Mouse (Mus musculus) MEL (cell line): ENCODE results near the gene Nxph3. TPM values are rescaled to one million over a fixed set of nuclear protein-coding genes. Genes with fewer than 3 reads are reported as not detected.

Experiments
- DNase-seq: peaks from one replicate; pipeline ENCODE4 v3.0.0; 2011; ENCODE audit warnings: low read depth, low spot score
- H3K27ac ChIP-seq: 2 replicates; pipeline ENCODE4 v1.5.1; 2012; ENCODE audit warnings: low read depth, mild to moderate bottlenecking, control low read depth, low read length, moderate library complexity; ENCODE audit not compliant: control insufficient read depth
- H3K27me3 ChIP-seq, 2 experiments: fragments of 150-350 bp in 1 of 2; sonication (generic) in 1 of 2; 2 replicates each; pipeline ENCODE4 v1.6.1; 2012; ENCODE audit warnings: low read length in 2 of 2, mild to moderate bottlenecking in 2 of 2, improper control_type of control experiment in 1 of 2, moderate library complexity in 1 of 2; ENCODE audit not compliant: insufficient read depth in 2 of 2, control insufficient read depth in 1 of 2
- H3K36me3 ChIP-seq, 2 experiments: 2 replicates each; pipeline ENCODE4 v1.6.1; 2012 to 2014; ENCODE audit warnings: low read length in 2 of 2, improper control_type of control experiment in 1 of 2, inconsistent platforms in 1 of 2, mild to moderate bottlenecking in 1 of 2; ENCODE audit not compliant: insufficient read depth in 2 of 2, control insufficient read depth in 1 of 2
- H3K4me1 ChIP-seq, 2 experiments: fragments of 150-350 bp in 1 of 2; sonication (generic) in 1 of 2; 2 replicates each; pipeline ENCODE4 v1.6.1; 2012; ENCODE audit warnings: low read length in 2 of 2, improper control_type of control experiment in 1 of 2, mild to moderate bottlenecking in 1 of 2; ENCODE audit not compliant: insufficient read depth in 2 of 2, control insufficient read depth in 1 of 2
- H3K4me3 ChIP-seq, 2 experiments: fragments of 150-350 bp in 1 of 2; sonication (generic) in 1 of 2; 2 replicates each; pipeline ENCODE4 v1.5.1; 2012; ENCODE audit warnings: low read depth in 2 of 2, low read length in 2 of 2, mild to moderate bottlenecking in 2 of 2, moderate library complexity in 2 of 2, control low read depth in 1 of 2, improper control_type of control experiment in 1 of 2; ENCODE audit not compliant: control insufficient read depth in 1 of 2, insufficient read depth in 1 of 2
- H3K79me2 ChIP-seq: 2 replicates; pipeline ENCODE4 v1.6.1; 2012; ENCODE audit warnings: mild to moderate bottlenecking, low read length, moderate library complexity; ENCODE audit not compliant: control insufficient read depth, poor library complexity, insufficient read depth
- H3K9ac ChIP-seq: 2 replicates; pipeline ENCODE4 v1.6.1; 2012; ENCODE audit warnings: low read depth, mild to moderate bottlenecking, control low read depth, low read length, moderate library complexity; ENCODE audit not compliant: control insufficient read depth, poor library complexity, severe bottlenecking
- H3K9me3 ChIP-seq: fragments of 150-350 bp; sonication (generic); replicated peaks from 2 replicates; pipeline ENCODE4 v1.6.1; 2012; ENCODE audit warnings: mild to moderate bottlenecking, low read length, improper control_type of control experiment, moderate library complexity; ENCODE audit not compliant: insufficient read depth
- BHLHE40 ChIP-seq: IDR thresholded peaks from 2 replicates; pipeline ENCODE4 v1.6.1; 2012; ENCODE audit warnings: low read depth, mild to moderate bottlenecking, inconsistent platforms, low read length, improper control_type of control experiment, borderline replicate concordance
- CHD1 ChIP-seq: IDR thresholded peaks from 2 replicates; pipeline ENCODE4 v1.6.1; 2012; ENCODE audit warnings: low read depth, mild to moderate bottlenecking, inconsistent platforms, low read length, improper control_type of control experiment
- ELF1 ChIP-seq: IDR thresholded peaks from 2 replicates; pipeline ENCODE4 v1.6.1; 2014; ENCODE audit warnings: low read depth, mild to moderate bottlenecking, inconsistent platforms, low read length, improper control_type of control experiment, moderate library complexity
- ETS1 ChIP-seq: IDR thresholded peaks from 2 replicates; pipeline ENCODE4 v1.6.1; 2012; ENCODE audit warnings: low read depth, mild to moderate bottlenecking, inconsistent platforms, low read length, improper control_type of control experiment, moderate library complexity
- GABPA ChIP-seq: IDR thresholded peaks from 2 replicates; pipeline ENCODE4 v1.6.1; 2012; ENCODE audit warnings: low read depth, mild to moderate bottlenecking, inconsistent platforms, low read length, improper control_type of control experiment, moderate library complexity
- GATA1 ChIP-seq: IDR thresholded peaks from 2 replicates; pipeline ENCODE4 v1.6.1; 2011; ENCODE audit warnings: low read depth, low read length, improper control_type of control experiment
- HCFC1 ChIP-seq: IDR thresholded peaks from 2 replicates; pipeline ENCODE4 v1.6.1; 2012; ENCODE audit warnings: low read depth, mild to moderate bottlenecking, inconsistent platforms, low read length, improper control_type of control experiment, moderate library complexity
- KAT2A ChIP-seq: conservative IDR thresholded peaks from 2 replicates; pipeline ENCODE4 v1.6.1; 2012; ENCODE audit warnings: low read depth, low read length, improper control_type of control experiment, inconsistent platforms
- MAFK ChIP-seq: IDR thresholded peaks from 2 replicates; pipeline ENCODE4 v1.6.1; 2011; ENCODE audit warnings: low read depth, mild to moderate bottlenecking, low read length, improper control_type of control experiment, borderline replicate concordance
- MAX ChIP-seq: IDR thresholded peaks from 2 replicates; pipeline ENCODE4 v1.6.1; 2011; ENCODE audit warnings: low read length, improper control_type of control experiment
- MAZ ChIP-seq: IDR thresholded peaks from 2 replicates; pipeline ENCODE4 v1.6.1; 2012; ENCODE audit warnings: low read depth, mild to moderate bottlenecking, inconsistent platforms, low read length, improper control_type of control experiment
- MXI1 ChIP-seq: IDR thresholded peaks from 2 replicates; pipeline ENCODE4 v1.6.1; 2011; ENCODE audit warnings: mild to moderate bottlenecking, low read depth, low read length, improper control_type of control experiment
- MYC ChIP-seq: IDR thresholded peaks from 2 replicates; pipeline ENCODE4 v1.6.1; 2011; ENCODE audit warnings: low read depth, mild to moderate bottlenecking, low read length, improper control_type of control experiment, moderate library complexity
- NELFE ChIP-seq: IDR thresholded peaks from 2 replicates; pipeline ENCODE4 v1.6.1; 2011; ENCODE audit warnings: low read depth, low read length, improper control_type of control experiment
- POLR2AphosphoS2 ChIP-seq: IDR thresholded peaks from 2 replicates; pipeline ENCODE4 v1.6.1; 2011; ENCODE audit warnings: low read length, improper control_type of control experiment
- RAD21 ChIP-seq: IDR thresholded peaks from 2 replicates; pipeline ENCODE4 v1.6.1; 2011; ENCODE audit warnings: mild to moderate bottlenecking, low read depth, low read length, improper control_type of control experiment
- SIN3A ChIP-seq: IDR thresholded peaks from 2 replicates; pipeline ENCODE4 v1.6.1; 2012; ENCODE audit warnings: low read length, improper control_type of control experiment, inconsistent platforms
- SMC3 ChIP-seq: IDR thresholded peaks from 2 replicates; pipeline ENCODE4 v1.6.1; 2011; ENCODE audit warnings: low read depth, low read length, improper control_type of control experiment
- TAL1 ChIP-seq: IDR thresholded peaks from 2 replicates; pipeline ENCODE4 v1.6.1; 2012; ENCODE audit warnings: mild to moderate bottlenecking, inconsistent platforms, low read length, moderate library complexity, mixed read lengths
- TBP ChIP-seq: IDR thresholded peaks from 2 replicates; pipeline ENCODE4 v1.8.0; 2011; ENCODE audit warnings: low read depth, low read length, improper control_type of control experiment
- TCF12 ChIP-seq: IDR thresholded peaks from 2 replicates; pipeline ENCODE4 v1.6.1; 2014; ENCODE audit warnings: low read depth, mild to moderate bottlenecking, inconsistent platforms, low read length, improper control_type of control experiment, moderate library complexity
- USF1 ChIP-seq: IDR thresholded peaks from 2 replicates; pipeline ENCODE4 v1.6.1; 2014; ENCODE audit warnings: low read depth, mild to moderate bottlenecking, inconsistent platforms, low read length, improper control_type of control experiment, moderate library complexity
- ZMIZ1 ChIP-seq: IDR thresholded peaks from 2 replicates; pipeline ENCODE4 v1.6.1; 2012; ENCODE audit warnings: low read depth, mild to moderate bottlenecking, inconsistent platforms, low read length, improper control_type of control experiment, moderate library complexity
- ZNF384 ChIP-seq: IDR thresholded peaks from 2 replicates; pipeline ENCODE4 v1.6.1; 2012; ENCODE audit warnings: low read depth, mild to moderate bottlenecking, inconsistent platforms, low read length, improper control_type of control experiment
- polyA plus RNA-seq, 2 experiments: library from polyadenylated mRNA; stranded (reverse) in 1 of 2; unstranded in 1 of 2; fragments of >175 nt in 1 of 2; fragments of >200 nt in 1 of 2; gene quantifications; 2 replicates each; pipeline versions ENCODE4 v1.2.1 to v1.2.4; 2012; ENCODE audit warnings: low replicate concordance in 2 of 2, low read depth in 1 of 2; ENCODE audit not compliant: insufficient read length in 2 of 2, insufficient read depth in 1 of 2, missing spikeins in 1 of 2
- total RNA-seq: library from RNA; depleted of rRNA; stranded (reverse); fragments of 300-350 nt; gene quantifications from 2 replicates; pipeline ENCODE4 v1.2.3, GENCODE M21; 2012

Gene Nxph3
- total and polyA plus RNA-seq, 3 experiments: not detected

GRCm38 (mm10) chr11:95544546-95545327, 30.4 kb upstream of the Nxph3 start:
- H3K9me3 ChIP-seq: no peaks in the 10 kb centered on the region
- peaks cover 8% of the 10 kb centered on the region in 2 experiments; a peak in 3 of 4 replicates for H3K27me3 ChIP-seq
- H3K4me1 ChIP-seq: peaks cover 0 to 5% of the 10 kb centered on the region in 2 experiments; a peak in 1 of 4 replicates
- no peak for DNase-seq
- H3K4me3 ChIP-seq: no peak overlapping the region
- H3K36me3 ChIP-seq: no peaks in the 10 kb centered on the region
- no peaks in the 10 kb centered on the region for H3K79me2 ChIP-seq
- H3K9ac ChIP-seq: no peak overlapping the region
- TF ChIP-seq MAZ (no peak), GATA1 (no peak), TCF12 (no peak), POLR2AphosphoS2 (no peak), SIN3A (no peak), MYC (no peak), RAD21 (no peak), USF1 (no peak), ELF1 (no peak), CHD1 (no peak), MAX (no peak), MAFK (no peak), HCFC1 (no peak), TBP (no peak), BHLHE40 (no peak), ZMIZ1 (no peak), MXI1 (no peak)
- no peak overlapping the region for H3K27ac ChIP-seq

GRCm38 (mm10) chr11:95540637-95541385, 26.4 kb upstream of the Nxph3 start:
- Histone ChIP-seq H3K79me2 (no peaks in the 10 kb centered on the region), H3K36me3 (no peaks in the 10 kb centered on the region), H3K9ac (no peak overlapping the region), H3K4me3 (no peak overlapping the region), H3K9me3 (no peaks in the 10 kb centered on the region), H3K27me3 (peaks cover 2 to 3% of the 10 kb centered on the region in 2 experiments; a peak in 2 of 4 replicates), H3K4me1 (peaks cover 0 to 5% of the 10 kb centered on the region in 2 experiments; a peak in 1 of 4 replicates), H3K27ac (no peak overlapping the region)
- TF ChIP-seq ETS1 (no peak), TAL1 (no peak), MAZ (no peak), NELFE (no peak), GABPA (no peak), MXI1 (no peak), KAT2A (no peak), POLR2AphosphoS2 (no peak), ZNF384 (no peak), SMC3 (no peak), ELF1 (no peak)
- DNase-seq: no peak
